Mouse (Mus musculus) CD4-positive, CD25-positive, alpha-beta regulatory T cell, adult 4 months (primary cell): Measurements from ENCODE around the gene Cds1. TPM values are rescaled to one million over a fixed set of nuclear protein-coding genes. Genes with fewer than 3 reads are reported as not detected.

Source experiments
- polyA plus RNA-seq, 2 experiments: library from polyadenylated mRNA; unstranded; fragments of 100-300 nt; shearing (Covaris generic); gene quantifications; one replicate each; pipeline ENCODE4 v1.2.1; 2017

The Cds1 gene
- polyA plus RNA-seq, 2 experiments from 2014 or later: not detected

Other genes starting within 250 kb of the Cds1 start
- not detected for gene Nkx6-1, start 100.1 kb upstream of the Cds1 start, polyA plus RNA-seq